Mouse (Mus musculus) right cerebral cortex, adult 18-20 months (tissue): ENCODE data around the gene Znrd1as.
"Not testable (repeated sequence)": the region's sequence is repeated elsewhere in the genome, so short reads cannot be mapped to it uniquely, and the experiment has no call there.

Experiments used
- DNase-seq: peaks from one replicate; pipeline ENCODE4 v3.0.0; 2022; ENCODE audit warnings: mixed read lengths

Znrd1as gene

GRCm38 (mm10) chr17:36950981-36951947 lies 7.1 kb upstream of the Znrd1as start, which contains the start of gene Ppp1r11:
Ppp1r11 (minus strand) TSS chr17:36951741.
- peak; percentile 98 for DNase-seq

- DNase-seq, result no peak
Measured at GRCm38 (mm10) chr17:36952631-36953030, 5.8 kb upstream of the Znrd1as start.

DNA sequence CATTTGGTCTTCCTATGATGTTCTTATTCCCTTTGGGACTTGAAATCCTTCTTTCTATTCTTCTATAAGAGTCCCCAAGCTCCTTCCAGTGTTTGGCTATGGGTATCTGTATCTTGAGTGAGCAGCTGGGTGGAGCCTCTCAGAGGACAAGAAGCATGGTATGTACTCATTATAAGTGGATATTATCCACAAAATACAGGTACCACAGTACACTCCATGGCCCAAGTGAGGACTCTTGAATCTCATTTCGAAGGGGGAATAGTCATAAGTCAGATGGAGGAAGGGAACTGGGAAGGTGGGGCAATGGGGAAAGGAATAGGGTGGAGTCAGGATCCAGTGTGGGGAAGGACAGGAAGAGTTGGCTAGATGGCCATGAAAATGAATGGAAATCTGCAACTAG lies 5.3 kb upstream of the Znrd1as start:
- DNase-seq, result no peak

GRCm38 (mm10) chr17:36958884-36959283 lies 492 bp downstream of the Znrd1as start:
- peak; percentile 42 for DNase-seq

- no peak for DNase-seq
Measured at GRCm38 (mm10) chr17:36961125-36961524, 2.7 kb downstream of the Znrd1as start.

- no peak for DNase-seq
Measured at GRCm38 (mm10) chr17:36966875-36967274, 8.5 kb downstream of the Znrd1as start.

- no peak for DNase-seq
Measured at GRCm38 (mm10) chr17:36970316-36970890, 12.0 kb downstream of the Znrd1as start.

DNA sequence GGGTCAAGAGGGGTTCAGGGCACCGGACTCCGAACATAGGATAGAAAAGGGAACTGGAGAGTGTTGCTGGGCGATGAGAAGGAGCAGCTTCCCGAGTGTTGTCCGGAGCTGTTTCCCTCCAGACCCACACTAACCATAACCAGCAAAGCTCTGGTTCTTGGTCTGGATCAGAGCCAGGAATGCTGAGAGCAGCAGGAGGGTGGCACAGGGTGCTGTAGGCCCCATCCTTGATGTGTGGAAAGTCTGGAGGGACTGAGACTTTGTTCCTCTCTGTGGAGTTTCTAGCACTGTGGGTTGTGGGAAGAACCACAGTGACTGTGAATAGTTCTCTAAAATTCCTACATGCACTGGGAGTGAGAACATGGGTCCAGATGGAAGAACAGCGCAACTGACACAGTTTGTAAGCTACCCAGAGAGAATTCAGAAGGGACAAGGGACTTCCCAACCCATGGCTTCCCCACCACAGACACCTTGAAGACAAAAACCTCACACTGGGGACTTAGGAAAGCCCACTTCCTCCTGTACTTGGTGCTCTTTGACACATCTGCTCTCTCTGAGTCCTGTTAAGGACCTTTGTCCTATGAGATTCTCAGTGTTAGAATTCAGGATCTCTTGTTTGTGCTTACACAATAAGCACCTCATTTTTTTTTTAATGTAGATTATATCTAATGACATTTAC lies 12.9 kb downstream of the Znrd1as start:
- no peak for DNase-seq

DNA sequence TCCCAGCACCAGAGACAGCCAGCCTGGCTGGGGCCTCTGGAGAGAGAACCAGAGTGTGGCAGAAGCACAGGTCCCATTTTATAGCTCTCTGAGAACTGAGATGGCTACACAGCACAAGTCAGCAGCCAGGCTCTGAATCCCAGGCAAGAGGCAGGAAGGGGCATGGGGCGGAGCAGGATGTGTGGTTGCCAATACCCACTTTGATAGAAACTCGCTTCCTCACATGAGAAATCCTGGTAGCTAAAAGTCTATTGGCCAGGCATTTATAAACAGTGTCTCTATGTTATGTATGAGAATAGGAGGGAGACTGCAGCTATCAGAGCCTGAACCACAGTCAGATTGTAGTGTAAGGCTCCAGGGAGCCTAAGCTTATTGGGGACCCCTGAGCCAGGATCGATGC lies 14.4 kb downstream of the Znrd1as start:
- no peak for DNase-seq

GRCm38 (mm10) chr17:36973271-36973787 lies 14.9 kb downstream of the Znrd1as start:
- no peak for DNase-seq

DNA sequence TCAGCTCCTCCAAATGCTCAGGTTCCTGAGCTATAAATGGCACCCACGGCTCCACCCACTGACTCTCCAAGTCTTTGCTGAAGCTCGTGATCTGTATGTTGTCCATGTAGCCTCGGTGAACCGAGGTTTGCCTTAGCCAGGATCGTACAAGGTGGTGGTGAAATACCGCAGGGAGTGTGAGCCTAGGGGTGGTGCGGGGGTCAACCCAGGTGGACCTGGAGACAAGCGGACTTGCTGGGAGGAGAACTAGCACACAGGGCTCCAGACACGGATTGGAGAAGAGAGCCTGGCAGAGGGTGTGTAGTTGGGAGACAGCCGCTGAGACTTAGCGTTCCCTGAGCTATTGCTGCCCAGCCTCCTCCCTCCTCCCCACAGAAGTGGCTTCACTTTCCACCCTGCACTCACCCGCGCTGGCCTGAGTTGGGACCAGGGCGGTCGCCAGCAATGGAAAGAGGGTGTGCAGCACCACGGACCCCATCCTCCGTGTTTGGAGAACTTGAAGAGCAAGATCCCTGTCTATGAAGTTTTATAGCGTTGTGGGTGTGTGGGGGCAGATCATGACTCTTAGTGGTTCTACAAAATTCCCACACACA lies 22.9 kb downstream of the Znrd1as start, which contains the start of gene 2410137M14Rik:
TSS of gene 2410137M14Rik (minus strand) at position 17 of the 593 bp plus-strand sequence.
- DNase-seq, result peak; percentile 53

- no peak for DNase-seq
Measured at GRCm38 (mm10) chr17:36981845-36982244, 23.5 kb downstream of the Znrd1as start.

DNA sequence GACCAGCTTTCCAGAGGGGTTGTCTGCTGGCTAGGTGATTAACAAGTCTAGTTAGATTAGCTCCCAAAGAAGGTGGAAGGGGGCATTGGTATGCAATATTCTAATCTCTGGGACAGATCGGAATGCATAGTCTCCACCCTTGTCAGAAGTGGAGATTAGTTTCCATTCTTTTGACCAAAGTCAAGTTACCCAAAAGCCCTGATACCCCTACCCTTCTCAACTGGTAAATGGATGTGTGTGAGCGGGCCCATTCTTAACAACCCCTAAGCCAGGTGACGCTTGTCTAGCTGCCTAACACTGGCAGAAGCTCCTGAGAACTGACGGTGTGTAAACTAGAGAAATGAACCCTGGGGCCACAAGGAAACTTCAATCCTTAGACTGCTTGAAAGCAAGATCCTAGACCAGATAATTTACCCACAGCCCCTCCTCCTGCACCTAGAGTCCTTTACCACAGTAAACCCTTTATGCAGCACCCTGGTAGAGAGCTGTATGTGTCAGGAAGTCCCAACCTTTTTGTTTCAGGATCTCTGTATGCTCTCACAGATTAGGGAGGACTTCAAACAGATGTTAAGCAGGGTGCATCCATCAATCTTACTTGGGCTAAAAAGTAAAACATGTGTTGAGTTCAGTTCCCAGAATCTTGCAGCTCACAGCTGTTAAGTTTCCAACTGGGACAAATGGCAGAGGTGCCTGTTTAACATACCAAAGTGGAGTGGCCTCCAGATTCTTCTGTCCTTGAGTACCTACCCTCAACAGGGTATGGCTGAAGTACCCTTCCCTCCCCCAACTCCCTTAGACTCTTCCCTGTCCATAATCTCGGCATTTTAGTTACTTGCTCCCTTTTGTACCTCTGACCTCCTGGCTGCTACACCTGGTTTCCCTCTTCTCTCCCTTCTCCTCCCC lies 24.1 kb downstream of the Znrd1as start:
- DNase-seq, result no peak

GRCm38 (mm10) chr17:36988475-36988874 lies 30.1 kb downstream of the Znrd1as start:
- DNase-seq, result no peak

GRCm38 (mm10) chr17:36989437-36989836 lies 31.0 kb downstream of the Znrd1as start, which contains the start of gene H2-M5:
H2-M5 (minus strand) TSS chr17:36989537.
- no peak for DNase-seq

DNA sequence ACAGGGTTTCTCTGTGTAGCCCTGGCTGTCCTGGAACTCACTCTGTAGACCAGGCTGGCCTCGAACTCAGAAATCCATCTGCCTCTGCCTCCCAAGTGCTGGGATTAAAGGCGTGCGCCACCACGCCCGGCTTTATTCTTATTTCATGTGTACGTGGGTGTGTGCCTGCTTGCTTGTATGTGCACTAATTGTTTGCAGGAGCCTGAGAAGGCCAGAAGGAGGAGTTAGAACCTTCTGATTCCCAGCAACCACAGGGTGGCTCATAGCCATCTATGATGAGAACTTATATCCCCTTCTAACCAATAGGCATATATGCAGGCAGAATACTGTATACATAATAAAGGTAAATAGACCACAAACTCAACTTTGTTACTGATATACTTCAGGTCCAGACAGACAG lies 32.2 kb downstream of the Znrd1as start:
- DNase-seq, result not testable (repeated sequence)

GRCm38 (mm10) chr17:36992336-36993104 lies 34.1 kb downstream of the Znrd1as start:
- no peak for DNase-seq

GRCm38 (mm10) chr17:36993770-36994325 lies 35.5 kb downstream of the Znrd1as start:
- no peak for DNase-seq

DNA sequence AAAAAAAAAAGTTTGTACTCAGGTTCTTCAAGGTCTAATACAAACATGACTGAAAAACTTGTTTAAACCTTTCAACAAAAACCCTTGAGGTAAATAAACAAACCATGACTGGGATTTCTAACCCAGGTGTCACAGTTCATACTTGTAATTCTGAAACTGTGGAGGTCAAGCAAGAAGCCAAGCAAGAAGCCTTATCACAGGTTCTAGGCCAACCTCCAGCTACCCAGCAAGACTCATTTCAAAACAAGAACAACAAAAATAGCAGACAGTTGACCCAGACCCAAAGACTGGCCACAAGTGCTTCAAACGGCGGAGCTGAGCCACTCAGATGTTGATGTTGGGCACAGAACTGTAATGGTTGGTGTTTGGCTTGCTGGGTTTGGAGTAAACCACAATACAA lies 36.1 kb downstream of the Znrd1as start:
- no peak for DNase-seq

DNA sequence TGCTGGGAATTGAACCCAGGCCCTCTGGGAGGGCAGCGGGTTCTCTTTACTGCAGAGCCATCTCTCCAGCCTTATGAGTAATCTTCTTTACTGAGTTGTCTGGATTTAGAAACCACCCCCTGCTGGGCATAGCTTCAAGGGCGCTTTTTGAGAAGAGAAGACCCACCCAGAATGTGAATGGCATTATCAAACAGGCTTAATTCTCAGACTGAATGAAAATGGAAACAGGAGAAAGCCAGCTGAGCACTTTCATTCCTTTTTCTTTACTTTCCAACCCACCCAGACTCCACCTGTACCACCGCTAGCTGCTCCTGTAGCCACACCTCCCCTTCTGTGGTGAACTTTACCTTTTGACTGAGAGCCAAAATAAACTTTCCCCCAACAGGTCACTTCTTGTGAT lies 37.1 kb downstream of the Znrd1as start:
- no peak for DNase-seq
